Mouse (Mus musculus) right cerebral cortex, postnatal 10 days (tissue): Measurements from ENCODE around the gene Vgll4.
A peak's percentile ranks its signal among the peaks of the same experiment; 100 is the strongest.

Source experiments
- DNase-seq, 2 experiments: peaks; one replicate each; pipeline ENCODE4 v3.0.0; 2021; ENCODE audit warnings: low spot score in 2 of 2

Vgll4 gene

DNA sequence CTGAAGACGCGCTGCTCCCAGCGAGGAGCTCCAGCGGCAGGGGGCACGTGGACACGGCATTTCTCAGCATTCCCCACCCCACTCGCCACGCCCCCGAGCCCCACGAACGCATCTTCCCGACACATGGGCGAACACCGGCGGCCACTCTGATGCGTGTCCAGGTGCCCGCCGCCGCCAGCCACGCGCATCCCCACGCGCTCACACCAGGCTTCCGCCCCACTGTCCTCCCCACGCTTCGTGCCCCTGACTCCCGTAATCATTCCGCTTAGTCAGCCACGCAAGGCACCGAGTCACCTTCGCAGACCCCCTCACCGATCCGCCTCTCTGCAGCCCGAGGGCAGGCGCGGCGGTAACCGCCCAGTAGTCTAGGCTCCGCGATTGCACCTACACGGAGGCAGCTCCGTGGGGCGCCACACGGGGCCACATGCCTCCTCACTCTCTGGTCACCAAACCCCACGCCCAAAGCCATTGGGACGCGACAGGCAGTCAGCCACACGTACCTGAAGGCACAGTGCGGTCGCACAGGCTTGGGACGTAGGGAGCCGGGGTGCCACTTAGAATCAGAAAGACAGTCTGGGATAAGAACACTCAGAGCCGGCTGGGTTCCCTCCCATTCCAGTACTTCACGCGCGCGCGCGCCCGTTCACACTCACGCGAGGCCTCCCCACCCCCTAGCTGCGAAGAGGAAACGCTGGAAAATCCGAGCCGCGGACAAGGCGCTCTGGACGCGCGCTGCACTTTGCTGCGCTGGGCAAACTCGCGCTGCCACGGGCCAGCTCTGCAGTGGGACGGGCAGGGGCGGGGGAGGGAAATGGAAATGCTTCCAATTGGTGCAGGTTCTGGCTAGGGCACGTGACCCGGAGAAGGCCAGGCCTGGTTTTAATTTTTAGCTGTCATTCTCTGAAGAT is at the start of gene Vgll4:
Vgll4 (minus strand) TSS at position 782 of the 908 bp plus-strand sequence.
- peak; percentile 87 to 88 for DNase-seq

DNA sequence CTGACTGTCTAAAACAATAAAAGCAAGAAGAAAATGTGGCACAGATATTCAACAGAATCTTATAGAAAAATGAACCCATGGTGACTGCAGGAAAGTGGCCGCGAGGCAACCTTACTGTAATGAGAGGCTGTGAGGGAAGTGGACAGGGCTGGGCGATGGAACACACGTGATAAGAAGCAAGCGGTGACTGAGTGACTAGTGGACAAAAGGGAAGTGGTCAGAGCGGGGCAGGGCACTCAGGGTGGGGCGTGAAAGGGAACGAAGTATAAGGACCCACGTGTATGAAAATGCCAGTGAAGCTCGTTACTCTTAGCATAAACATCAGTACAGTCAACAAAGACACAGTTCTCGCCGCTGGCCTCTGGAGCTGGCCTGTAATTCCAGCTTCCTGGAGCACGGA is 45.7 kb upstream of the Vgll4 start:
- no peak for DNase-seq

DNA sequence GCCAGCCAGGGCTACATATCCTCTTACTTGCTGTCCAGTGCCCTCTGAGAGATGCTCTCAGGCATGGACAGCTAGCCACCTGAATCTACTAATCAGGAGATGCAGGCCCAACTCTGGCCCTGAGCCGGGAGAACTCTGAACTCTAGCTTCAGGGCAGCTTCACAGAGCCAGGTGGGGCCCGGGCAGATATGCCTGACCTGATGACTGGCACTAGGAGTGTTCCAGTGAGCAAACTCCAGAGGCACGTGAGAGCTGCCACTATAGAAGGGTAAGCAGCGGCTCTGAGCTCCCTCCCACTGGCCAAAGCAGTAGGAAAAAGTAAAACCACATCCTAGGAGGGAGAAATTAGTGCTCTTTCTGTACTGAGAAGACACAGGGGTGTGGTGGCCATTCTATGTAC is 43.8 kb upstream of the Vgll4 start:
- no peak for DNase-seq

DNA sequence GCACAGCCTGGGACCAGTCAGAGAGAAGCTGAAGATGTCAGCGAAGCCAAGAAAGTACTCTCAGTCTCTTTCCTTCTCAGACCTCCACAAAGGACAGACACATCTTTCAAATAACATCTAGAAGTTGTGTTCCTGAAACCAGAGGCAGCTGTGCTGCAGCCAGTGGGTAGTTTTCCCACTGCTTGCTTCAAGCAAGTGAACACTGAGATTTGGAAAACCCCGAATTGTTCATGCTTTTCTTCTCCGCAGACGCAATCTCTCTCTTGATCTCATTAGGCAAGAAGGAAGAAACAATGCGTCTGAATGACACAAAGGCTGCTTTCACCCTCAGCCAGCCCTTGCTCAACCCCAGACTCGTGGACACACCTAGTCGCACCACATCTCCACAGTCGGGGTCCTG is 42.0 kb upstream of the Vgll4 start:
- DNase-seq, result no peak

DNA sequence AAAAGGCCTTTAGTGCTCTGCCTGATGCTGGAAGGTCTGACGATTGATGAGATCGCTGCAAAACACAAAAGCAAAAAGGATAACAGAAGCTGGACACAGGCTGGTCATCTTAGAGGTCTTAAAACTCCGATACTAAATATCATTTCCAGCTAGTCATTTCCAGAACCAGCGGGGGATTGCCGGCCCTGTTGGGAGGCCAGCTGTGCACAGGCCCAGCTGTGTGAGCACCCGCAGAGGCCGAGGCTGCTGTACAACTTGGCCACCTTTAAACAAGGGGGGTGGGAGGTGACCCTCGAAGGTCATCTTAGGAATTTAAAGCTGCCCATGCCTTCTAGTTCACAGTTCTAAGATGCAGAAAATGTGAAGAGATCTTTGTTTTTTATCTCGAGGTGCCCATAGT is 41.0 kb upstream of the Vgll4 start:
- no peak for DNase-seq

DNA sequence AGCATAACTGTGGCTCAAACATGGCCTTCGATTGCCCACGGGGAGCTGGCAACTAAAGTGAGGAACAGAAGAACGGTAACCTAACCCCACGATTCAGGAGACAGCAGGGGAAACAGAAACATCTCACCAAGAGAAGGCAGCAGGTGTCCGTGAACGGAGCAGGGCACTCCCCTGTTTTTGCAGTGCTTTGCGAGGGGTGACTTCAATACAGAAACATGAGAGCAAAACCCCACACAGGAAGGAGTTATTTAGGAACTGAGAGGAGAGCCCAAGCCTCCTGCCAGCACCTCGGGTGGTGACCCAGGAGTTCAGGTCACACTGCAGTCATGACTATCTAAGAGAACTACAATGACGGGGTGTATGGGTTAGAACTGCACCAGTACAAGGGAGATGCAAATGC is 40.5 kb upstream of the Vgll4 start:
- DNase-seq, result no peak

DNA sequence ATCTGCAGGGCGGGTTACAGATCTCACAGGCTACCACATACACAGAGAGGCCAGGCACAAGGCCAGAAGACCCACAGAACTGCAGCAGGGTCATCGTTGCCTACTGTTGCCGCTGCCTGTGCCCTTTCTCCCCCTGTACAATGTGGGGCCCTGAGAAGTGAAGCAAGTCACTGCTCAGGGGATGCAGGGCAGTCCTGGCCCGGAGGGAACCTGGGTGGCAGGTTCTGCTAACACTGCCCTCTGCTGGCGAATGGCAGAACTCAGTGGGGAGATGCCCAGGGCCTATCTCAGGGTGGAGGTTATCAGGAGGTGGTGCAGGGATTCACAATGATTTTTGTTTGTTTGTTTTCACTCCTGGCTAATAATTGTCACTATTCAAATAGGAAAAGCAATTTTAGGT is 37.9 kb upstream of the Vgll4 start:
- peak; percentile 66 to 81 for DNase-seq

DNA sequence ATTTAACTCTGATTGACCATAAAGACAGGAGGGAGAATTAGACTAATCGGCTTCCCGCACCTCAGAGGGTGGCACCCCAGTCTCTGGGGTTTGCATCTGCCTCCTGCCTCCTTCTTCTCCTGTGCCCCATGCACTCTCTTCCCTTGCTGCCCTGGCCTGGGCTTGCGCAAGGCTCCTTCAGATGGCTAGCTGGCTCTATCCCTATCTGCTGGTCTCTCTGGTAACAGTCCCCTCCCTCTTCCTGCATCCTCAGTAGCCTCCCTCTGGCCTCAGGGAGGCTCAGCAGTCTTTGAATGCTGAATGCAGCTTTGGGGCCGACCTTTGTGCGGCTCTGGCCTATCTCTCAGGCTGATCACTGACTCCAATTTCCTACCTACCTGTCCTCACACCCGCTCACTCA is 37.2 kb upstream of the Vgll4 start:
- no peak for DNase-seq

DNA sequence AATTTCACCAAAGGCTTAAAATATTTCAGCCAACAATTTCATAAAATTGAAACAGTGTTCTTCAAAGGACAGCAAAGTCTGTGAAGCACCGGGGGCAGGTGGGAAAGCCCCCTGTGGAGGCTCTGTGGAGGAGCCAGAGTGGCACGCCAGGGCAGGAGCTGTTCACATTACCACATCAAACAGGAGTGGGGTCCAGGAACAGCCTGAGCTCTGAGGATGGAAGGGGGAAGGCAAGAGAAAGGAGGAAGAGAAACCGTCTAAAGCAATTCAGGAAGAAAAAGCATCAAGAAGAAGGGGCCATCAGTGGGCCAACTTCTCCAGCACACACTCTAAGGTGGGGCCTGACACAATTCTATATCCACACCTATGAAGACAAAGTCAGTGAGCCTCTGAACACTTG is 36.3 kb upstream of the Vgll4 start:
- DNase-seq, result no peak

DNA sequence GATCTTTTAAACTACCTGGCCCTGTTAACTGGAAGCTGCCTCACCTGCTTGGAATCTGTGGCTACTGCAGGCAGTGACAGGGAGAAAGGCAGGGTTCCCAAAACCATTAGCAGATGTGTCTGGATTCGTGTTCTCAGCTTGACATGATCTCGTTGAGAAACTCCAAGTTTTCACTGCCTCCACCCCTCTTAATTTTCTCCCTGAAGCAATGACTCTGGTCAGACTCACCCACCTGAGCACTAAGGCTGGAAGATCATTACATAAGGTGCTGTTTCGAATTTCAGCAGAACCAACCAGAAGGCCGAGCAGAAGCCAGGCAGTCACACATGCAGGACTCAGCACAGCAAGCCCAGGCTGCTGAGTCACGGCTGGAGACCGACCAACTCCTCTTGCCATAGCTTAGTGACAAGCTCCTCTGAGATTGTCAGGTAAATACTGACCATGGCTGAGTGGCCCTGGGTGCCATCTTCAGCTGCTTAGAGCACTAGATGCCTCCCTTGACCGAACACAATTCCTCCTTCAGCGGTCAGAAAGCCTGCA is 35.6 kb upstream of the Vgll4 start:
- peak; percentile 52 to 60 for DNase-seq

DNA sequence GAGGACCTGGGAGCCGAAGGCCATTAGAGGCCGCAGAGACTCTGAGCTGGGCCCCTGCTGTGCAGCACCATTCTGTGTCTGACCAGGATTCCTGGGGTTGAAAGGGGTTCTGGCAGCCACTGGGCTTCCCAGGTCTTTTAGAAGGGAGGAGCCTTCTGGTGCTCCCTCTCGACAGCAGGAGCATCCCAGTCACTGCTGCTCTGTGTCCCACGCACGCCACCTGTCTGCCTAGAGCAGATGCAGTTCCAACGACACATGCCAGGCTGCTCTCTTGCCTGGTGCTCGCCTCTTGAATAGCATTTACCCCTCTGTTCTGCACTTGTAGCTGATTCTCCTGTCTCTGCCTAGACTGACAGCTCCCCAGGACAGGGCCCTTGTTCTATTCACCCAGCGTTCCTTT is 34.8 kb upstream of the Vgll4 start:
- peak; percentile 70 to 80 for DNase-seq

DNA sequence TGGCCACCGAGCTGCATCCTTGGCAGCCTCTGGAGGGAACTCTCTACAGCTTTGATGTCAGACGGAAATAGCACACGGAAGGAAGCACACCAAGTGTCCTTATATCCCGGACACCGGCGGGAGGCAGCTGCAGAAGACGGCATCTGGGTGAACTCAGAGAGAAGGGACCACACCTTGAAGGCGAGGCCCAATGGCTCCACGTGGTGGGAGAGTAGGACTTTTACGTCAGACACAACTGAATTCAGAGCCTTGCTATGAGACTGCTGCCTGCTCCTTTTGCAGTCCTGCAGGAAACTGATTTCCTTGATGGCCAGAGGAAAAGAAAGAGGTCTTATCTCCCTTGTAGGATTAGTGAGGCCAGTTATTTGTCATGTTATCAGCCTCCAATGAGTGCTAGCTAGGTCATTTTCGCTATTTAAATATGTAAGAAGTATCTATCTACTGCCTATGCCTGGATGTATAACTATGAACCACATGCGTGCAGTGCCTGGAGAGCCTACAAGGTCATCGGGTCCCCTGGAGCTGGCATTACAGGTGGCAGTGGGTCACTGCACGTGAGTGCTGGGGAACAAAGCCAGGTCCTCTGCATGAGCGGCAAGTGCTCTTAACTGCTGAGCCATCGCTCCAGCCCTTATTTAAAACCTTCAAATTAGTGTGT is 28.7 kb upstream of the Vgll4 start:
- no peak for DNase-seq

DNA sequence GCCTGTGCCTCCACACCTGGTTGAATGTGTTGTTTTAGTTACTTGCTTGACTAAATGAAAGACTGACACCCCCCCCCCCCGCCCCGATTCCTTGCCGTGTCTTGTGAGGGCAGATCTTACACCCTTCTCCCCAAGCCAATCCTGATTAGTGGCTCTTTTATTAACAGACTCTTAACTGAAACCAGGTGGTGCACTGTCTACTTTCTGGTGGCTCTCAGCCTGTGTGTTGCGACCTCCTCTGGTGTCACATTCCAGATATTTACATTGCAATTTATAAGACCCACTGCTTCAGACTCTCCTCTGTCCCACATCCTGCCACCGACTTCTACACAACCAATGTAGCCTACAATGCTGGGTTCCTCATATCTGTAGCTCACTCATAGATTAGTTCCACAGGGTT is 27.7 kb upstream of the Vgll4 start:
- DNase-seq, result no peak

DNA sequence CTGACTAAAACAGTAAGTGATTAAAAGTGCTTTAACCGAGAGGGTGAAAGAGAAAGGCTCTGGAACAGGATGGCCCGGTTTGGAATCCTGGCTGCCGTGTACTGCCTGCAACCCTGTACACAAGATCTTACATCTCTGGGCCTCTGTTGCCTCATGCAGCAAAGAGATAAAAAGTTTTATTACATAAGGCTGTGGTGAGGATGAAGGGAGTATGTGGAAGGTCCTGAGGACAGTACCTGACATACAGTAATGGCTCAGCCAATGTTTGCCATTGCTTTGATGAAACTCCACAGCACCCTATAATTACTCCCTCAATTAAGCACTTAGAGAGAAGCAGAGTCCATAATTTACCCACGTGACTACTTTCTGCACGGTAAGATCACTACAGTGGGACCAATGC is 27.1 kb upstream of the Vgll4 start:
- no peak for DNase-seq

DNA sequence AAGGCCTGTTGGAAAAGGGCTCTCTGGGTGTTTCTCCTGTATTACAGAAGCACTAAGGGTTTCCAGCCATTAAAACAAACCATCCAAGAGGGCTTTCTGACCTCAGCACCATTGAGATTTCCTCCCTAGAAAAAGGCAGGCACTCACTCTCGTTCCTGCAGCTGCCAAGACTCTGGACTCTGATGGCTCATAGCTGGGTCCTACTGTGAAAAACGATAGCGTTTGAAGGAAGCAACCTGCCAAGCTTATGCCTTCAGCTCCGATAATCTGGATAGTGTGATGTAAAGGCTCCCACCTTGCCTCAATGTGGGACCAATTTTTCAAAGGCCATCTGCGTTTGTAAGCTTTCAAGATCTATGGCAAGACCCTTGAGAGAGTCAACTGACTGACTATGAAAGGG is 24.3 kb upstream of the Vgll4 start:
- no peak for DNase-seq

DNA sequence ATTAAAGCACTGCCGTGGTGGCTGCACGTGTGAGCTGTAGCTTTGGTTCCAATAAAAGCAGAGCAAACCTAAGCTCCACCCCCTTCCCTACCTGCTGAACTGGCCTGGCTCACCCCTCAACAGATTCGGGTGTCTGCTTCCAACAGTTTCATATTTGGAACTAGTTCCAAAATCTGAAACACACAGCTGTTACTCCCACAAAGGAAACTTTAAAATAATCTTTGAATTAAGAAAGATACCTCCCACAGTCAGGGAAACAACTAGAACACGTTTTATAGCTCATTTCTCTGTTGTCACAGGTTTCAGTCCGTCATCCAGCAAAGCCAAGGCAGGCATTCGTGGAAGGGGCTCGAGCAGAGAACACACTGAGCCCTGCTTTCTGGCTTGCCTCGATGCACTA is 23.9 kb upstream of the Vgll4 start:
- peak; percentile 66 to 86 for DNase-seq

DNA sequence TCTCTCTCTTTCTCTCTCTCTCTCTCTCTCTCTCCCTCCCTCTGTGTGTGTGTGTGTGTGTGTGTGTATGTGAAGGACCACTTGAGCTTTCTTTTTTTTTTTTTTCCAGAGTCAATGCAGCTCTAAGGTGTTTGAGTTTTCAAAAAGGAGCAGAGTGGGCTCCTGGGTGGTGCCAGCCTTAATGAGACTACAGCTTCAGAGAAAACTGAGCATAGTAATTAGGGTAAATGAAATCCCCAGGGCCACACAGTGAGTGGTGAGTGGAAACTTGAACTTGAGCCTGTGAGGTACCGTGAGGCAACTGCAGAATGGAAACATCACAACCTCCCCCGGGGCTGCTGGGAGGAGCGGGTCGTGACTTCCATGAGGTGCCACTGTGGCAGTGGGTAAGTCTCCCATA is 22.1 kb upstream of the Vgll4 start:
- DNase-seq, result no peak

DNA sequence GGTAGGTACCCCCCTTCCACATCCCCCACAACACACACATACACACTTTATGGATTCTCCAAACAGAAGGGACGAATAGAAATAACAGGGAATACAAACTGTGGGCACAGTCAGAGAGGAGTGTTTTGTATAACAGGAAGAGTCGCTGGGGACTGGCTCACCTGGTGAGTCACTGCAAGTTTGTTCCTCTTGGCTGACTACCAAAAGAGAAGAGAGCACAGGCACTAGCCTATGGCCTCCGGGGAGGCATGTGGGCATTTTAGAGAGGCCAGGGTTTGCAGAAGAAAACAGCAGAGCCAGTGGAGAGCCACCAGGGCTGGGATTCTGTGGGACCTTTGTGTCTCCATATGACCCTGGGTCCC is 18.8 kb upstream of the Vgll4 start:
- no peak for DNase-seq

DNA sequence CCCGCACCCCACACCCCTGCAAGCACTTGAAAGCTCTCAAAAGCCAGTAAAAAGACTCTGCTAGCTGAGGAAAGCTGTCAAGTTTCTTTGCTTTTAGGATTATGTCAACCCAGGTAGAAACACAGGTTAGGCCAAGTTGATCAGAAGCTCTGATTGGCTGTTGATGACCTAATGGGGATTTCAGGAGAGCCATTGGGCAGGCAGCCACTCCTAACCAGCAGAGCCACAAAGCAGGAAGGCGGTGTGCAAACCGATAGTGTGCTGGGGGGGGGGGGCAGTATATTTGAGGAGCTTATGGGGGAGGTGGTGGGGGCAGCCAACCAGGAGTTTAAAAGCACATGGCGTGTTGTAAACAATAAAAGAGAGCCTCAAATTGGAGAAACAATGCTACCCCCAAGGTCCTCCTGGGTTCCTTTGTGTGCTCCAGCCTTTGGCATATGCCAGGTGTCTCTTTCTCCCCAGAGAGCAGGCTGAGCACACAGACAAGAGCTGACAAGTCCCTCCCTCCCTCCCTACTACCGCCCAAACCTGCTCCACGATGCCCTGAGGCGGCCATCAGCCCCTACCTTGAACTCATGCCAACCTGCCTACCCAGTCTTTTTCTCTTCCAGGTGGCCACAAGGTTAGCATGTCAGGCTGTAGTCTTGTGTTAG is 18.3 kb upstream of the Vgll4 start:
- no peak for DNase-seq

DNA sequence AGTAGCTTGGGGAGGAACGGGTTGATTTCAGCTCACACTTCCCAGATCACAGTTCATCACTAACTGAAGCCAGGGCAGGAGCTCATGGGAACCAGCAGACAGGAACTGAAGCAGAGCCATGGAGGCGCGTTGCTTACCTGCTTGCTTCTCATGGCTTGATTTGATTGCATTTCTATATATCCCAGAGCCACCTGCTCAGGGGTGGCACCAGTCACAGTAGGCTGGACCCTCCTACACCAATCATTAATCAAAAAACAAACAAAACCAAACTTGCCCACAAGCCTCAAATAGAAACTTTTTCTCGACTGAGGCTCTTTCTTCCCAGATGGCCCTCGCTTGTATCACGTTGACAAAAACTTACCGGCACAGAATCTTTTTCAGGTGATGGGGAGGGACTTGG is 12.9 kb upstream of the Vgll4 start:
- DNase-seq, result no peak

DNA sequence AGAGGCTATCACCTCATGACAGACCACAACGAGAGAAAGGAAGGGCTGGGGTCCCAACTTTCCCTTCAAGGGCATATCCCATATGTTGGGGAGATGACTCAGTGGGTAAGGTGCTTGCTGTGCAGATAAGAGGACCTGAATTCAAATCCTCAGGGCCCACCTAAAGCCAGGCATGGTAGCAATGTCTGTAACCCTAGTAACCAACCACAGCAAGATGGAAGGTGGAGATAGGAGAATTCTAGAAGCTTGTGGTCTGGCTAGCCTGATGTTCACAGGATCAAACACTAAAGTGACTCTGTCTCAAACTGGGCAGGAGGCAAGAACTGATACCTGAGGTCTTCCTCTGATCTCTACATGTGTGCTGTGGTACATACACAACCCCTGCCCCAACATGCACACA is 9.9 kb upstream of the Vgll4 start:
- DNase-seq, result no peak

DNA sequence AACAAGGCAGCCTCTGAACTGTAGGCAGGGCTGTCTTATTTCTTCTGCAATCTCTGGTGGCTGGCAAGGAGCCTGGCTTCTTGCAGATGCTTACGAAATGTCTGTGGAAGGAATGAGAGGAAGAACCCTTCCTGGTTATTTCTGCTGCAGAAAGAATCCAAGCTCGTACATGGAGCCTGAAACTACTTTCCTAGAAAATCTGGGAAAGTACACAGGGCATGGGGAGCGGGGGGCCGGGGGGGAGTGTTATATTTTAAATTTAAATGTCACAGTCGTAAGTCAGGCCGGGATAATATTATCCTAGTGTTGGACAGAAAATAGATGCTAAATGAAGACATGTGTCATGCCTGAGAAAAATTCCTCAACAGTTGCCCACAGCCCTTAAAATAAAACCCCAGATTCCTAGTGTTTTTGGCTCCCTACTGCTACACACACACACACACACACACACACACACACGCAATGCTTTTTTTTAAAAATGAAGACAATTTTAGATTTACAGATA is 7.2 kb upstream of the Vgll4 start:
- DNase-seq, result peak; percentile 88 to 90
